Mouse (Mus musculus) kidney, adult 11 months (tissue): ENCODE data around the gene Cnnm3.
A peak's percentile ranks its signal among the peaks of the same experiment; 100 is the strongest.

Source experiments
- DNase-seq: peaks from one replicate; pipeline ENCODE4 v3.0.0; 2022

Cnnm3 gene

DNA sequence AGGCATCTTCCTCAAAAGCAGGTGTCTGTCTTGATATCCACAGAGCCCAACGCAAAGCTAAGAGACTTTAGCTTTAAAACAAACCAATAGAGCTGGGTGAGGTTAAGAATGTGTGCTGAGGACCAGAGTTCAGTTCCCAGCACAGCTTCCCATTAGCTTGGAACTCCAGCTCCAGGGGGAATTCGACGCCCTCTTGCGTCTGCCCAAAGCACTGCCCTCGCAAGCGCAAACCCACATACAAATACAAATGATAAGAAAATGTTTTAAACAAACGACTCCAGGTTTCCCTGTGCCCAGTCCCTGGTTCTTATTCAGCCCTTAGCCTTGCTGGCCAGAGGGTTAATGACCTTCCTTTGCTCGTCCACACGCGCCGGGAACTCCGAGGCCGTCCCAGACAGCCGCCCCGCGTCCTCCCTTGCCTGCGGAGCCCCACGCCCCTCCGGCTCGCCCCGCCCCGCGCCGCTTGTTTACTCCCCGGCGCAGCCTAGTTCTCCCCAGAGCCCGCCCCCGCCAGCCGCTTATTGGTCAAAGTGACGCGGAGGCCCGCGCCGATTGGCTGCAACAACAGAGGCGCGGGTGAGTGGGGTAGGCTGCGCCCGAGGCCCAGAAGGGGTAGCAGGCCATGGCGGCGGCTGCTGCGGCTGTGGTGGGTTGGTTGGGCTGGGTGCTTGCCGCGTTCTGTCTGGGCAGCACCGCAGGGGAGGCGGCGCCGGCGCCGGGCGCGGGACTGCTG lies at the start of gene Cnnm3:
Cnnm3 (plus strand) TSS at position 579 of the 733 bp plus-strand sequence.
- peak; percentile 98 for DNase-seq

DNA sequence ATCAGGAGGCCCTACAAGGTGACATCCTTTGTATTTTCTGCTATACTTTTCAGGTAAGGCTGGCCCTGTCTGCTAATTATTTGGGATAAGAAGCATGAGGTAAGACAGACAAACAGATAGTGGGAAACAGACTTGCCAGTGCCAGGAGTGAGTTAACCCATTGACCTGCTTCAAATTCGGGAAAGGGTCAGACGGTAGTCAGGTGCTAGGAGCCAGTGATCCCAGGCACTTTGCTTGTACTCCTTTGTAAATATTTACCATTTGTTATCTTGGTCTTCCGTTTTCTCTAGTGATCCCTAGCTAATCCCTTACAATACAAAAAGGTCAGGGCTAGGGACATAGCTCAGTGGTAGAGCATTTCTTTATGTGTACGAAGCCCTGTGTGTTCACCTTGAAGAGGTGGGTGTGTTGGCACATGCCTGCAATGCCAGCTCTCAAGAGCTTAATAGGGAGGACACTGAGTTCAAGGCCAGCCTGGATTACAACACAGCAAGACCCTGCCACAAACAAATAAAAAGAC lies 46.0 kb upstream of the Cnnm3 start:
- DNase-seq: no peak

GRCm38 (mm10) chr1:36467446-36467845 lies 44.2 kb upstream of the Cnnm3 start:
- DNase-seq: no peak

- DNase-seq: no peak
Observed at GRCm38 (mm10) chr1:36469811-36470444, 41.7 kb upstream of the Cnnm3 start.

DNA sequence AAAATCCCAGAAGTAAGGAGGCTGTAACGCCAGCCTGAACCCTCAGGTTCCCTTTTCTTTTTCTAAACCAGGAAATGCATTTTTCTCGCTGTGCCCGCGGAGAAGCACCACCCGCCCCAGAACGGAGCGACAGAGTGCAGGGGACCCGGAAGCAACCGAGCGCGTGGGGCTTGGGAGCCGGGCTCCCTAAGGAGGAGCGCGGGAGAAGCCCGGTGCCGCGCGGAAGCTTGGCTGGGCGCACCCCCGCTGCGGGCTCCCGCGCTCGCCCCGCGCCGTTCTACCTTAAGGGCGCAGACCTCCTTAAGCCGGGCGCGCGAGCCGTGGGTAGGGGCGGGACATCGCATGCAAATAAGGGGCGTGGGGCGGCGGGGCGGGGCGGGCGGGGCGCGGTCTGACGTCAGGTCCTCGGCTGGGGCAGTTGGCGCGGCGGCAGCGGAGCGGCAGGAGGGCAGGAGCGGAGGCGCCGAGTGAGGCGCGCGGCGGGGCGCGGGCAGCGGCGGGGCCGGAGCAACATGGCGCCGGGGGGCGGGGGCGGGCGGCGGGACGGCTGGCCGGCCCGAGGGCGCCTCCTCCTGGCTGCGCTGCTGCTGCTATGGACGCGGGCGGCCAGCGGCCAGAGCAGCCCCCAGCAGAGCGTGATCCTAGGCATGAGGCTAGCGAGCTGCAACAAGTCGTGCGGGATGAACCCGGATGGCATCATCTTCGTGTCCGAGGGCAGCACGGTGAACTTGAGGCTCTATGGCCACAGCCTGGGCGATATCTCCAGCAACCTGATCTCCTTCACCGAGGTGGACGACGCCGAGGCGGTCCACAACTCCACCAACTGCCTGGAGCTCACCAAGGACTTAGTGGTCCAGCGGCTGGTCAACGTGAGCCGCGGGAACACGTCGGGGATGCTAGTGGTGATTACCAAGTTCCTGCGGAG lies 40.2 kb upstream of the Cnnm3 start, which contains the start of gene Cnnm4:
Cnnm4 (plus strand) TSS at position 440 of the 925 bp plus-strand sequence.
- peak; percentile 85 for DNase-seq

- no peak for DNase-seq
Observed at GRCm38 (mm10) chr1:36472106-36472440, 39.6 kb upstream of the Cnnm3 start.

DNA sequence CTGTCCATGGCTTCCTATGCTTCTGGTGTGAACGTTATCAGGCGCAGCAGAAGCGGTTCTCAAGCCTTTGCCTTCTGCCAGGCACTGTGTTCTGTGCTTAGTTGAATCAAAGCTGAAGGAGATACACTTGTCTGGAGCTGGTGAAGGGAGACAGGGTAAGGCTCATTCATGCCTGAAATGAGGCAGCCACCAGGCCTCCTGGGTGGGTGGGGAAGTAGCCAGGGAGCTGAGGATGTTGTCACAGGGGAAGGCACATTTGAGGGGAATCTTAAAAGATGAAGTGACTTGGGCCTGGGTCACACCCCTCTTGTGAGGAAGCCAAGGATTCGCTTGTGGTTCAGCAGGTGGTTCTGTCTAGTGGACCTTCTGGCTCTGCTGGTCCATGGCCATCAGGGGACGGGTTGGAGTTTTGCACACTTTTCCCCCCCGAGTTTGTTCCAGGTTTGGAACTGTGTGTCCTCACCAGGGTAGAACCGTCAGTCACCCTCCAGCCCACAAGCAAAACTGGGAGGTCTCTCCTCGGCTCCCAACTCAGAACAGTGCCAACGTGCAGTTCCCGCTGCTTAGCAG lies 38.4 kb upstream of the Cnnm3 start:
- DNase-seq: no peak

- DNase-seq: peak; percentile 84
Observed at GRCm38 (mm10) chr1:36474646-36475045, 37.0 kb upstream of the Cnnm3 start.

DNA sequence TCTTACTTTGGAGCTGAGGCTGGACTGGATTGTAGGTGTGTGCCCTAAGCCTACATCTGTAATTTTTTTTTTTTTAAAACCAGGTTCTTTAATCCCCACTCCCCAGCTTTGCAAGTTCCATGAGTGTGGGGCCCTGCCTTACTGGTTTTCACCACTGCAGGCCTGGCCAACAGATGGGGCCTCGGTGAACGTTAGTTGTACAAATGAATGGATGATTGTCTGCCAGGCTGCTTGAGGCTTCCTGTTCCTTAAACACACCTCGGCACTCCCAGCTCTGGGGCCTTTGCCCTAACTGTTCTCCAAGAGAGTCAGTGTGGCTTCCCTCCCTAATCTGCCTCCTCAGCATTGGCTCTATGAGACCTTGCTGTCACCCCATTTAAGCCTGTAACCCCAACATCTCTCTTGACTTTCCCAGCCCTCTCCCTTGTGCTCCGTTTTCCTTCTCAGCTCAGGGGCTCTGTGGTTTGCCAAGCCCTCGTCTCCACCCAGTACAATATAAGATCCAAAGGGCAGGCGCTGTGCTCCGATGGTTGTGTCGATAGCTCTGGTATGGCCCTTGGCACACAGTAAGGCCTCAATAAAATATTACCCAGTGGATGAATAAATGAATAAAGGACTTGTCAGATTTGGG lies 36.1 kb upstream of the Cnnm3 start:
- peak; percentile 64 for DNase-seq

GRCm38 (mm10) chr1:36476426-36476825 lies 35.2 kb upstream of the Cnnm3 start:
- DNase-seq: peak; percentile 73

DNA sequence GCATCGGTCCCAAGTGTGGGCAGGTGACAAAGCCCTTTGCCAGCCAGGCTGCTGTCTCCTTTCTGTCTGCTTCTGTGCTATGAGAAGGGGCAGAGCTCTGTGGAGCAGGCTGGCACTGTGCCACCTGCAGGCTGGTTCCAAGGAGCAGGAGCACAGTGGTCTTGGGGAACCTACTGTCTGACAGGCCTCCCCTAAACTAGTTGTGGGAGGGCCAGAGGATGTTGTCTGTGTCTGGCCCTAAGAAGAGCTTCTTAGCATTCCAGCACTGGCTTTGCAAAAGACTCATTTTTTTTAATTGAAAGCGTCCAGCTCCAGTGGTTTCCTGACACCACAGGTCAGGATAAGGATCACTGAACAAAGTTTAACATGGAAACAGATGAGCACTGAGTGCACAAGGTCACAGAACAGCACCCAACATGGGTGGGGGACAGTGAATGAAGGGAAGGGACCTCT lies 33.3 kb upstream of the Cnnm3 start:
- DNase-seq: peak; percentile 63

- no peak for DNase-seq
Observed at GRCm38 (mm10) chr1:36479903-36480899, 31.5 kb upstream of the Cnnm3 start.

DNA sequence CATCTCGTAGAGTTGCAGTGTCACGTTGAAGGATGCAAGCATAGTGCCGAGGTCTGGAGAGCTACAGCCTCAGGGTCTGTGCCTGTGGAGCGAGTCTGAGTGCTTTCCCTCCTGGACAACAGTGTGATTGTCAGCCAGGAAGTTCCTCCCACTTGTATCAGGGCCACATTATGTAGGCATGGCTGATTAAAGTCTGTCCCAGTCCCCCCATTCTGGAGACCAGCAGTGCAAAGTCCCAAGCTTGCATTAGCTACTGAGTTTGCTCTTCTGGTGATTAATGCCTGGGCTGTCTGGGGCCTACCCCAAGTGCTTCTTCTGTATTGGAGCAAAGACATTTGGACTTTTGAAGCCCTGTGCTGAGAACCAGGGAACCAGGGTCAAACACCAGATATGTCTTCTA lies 27.8 kb upstream of the Cnnm3 start:
- DNase-seq: no peak

DNA sequence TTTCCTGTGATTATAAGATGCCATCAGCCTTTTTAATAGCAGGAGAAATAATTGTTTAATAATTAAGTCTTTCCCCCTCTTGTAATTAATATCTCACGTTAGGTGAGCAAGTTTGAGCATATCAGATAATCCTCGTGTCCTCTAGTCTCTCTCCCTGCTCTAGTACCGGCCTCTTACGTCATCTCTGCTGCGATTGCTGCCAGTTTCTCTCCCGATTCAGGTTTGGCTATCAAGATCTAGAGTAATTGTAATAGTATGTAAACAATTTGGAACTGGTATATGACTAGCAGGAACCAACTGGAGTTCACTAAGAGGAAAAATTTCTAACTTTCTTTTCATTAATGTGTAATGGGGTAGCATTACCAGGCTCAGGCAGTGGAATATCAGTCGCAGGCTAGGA lies 26.6 kb upstream of the Cnnm3 start:
- no peak for DNase-seq

GRCm38 (mm10) chr1:36487111-36487510 lies 24.6 kb upstream of the Cnnm3 start:
- no peak for DNase-seq

DNA sequence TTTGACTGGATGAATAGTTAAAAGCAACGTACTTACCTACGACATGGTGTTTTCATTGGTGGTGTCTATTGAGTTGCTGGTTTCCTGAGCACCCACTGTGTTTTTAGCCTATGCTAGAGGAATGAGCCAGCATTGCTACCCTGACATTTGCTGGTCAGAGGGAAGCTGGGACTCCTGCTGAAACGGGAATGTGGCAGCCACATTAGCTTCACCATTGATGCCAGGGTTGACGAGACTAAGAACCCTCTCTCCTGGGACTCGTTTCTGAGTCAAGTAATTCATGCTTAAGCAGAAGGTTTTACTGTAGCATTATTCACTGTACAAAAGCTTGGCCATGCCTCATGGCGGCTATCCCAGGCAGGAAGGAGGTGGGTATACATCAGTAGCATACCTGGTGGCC lies 22.0 kb upstream of the Cnnm3 start:
- no peak for DNase-seq

GRCm38 (mm10) chr1:36492416-36493139 lies 19.1 kb upstream of the Cnnm3 start:
- DNase-seq: peak; percentile 64

DNA sequence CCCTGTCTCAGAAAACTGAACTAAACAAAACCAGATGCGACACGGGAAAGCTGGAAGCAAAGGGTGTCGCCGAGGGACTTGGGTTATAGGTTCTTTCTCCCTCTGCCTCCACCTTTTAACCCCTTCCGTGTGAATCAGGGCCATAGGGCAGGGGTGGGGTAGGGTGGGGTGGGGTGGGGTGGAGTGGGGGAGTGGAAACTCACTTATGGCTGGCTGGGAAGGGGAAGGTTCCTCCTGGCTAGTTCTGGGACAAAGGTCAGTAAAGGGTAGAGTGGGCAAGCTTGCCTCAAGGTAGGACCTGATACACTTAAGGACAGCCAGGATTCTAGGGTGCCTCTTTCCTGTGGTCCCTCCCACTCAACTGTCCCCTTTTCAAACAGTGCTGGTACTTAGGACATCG lies 18.4 kb upstream of the Cnnm3 start:
- DNase-seq: no peak

DNA sequence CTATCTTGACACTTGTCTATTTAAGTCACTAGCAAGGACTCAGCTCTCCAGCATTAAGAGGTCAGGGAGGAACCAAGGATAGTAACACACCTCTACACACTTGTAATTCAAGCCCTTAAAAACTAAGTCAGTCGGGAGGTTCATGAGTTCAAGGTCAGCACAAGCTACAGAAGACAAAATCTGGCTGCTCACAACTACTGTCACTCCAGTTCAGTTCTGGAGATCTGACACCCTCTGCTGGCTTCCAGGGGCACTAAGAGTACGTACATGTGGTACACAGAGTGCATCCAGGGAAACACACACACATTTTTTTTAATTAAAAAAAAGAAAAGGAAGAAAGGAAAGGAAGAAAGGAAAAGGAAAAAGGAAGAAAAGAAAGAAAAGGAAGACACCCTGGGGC lies 14.9 kb upstream of the Cnnm3 start:
- no peak for DNase-seq

- DNase-seq: no peak
Observed at GRCm38 (mm10) chr1:36497312-36497711, 14.4 kb upstream of the Cnnm3 start.
